Comparison of ENCODE assay signal across 15 mouse cellular contexts in genomic region chr16:89890515-89891189, GRCm38 (mm10).
DNase-seq lines count a peak whose midpoint lies in the region; ATAC-seq and TF ChIP-seq lines count a peak whose summit lies in the region.
"Had no signal": no experiment of that assay in that cellular context is flagged by ENCODE, and none has a peak within 500 bp of the region (broad histone marks: within the 10 kb centered on the region; RNA-seq: fewer than 3 reads in every experiment).

No protein-coding gene starts in this region.

- peaks cover 9% of the 10 kb centered on the region; the same call in 1 of the 2 replicates for H3K4me1 ChIP-seq in heart, embryonic 11.5 days (ENCODE audit: control insufficient read depth, insufficient read depth, low read length)
- 0 out of 2 replicates have a peak, but pooled peaks cover 7% of the 10 kb centered on the region for H3K4me1 ChIP-seq in lung, embryonic 14.5 days (ENCODE audit: insufficient read depth)
- H3K4me1 ChIP-seq in embryonic facial prominence, embryonic 10.5 days, result peaks cover 28% of the 10 kb centered on the region
- 0 out of 2 replicates have a peak, but pooled peaks cover 4% of the 10 kb centered on the region for H3K4me1 ChIP-seq in kidney, embryonic 14.5 days (ENCODE audit: control insufficient read depth, insufficient read depth, low read length)

- no peak overlapping the region for H3K4me2 ChIP-seq in heart, embryonic 11.5 days
- H3K4me2 ChIP-seq in lung, embryonic 14.5 days, result no peak overlapping the region
- H3K4me2 ChIP-seq in kidney, embryonic 14.5 days (replicated peaks; ENCODE audit: low read depth, low read length), result no peak overlapping the region

- no peak for DNase-seq in heart, adult 9 months (ENCODE audit: low spot score in 2 of 2)
- no peak for DNase-seq in lung, embryonic 14.5 days
- no peak for DNase-seq in lung, postnatal 10 days
- DNase-seq in embryonic facial prominence, embryonic 10.5 days (ENCODE audit: low spot score), result no peak
- DNase-seq: gastrocnemius, postnatal 36 days; kidney, postnatal 10 days; right cerebral cortex, postnatal 4 days; thymus, postnatal 14 days had no signal

- no peak for TF ChIP-seq CTCF in lung, embryonic 14.5 days (IDR thresholded peaks at IDR 0.05; ENCODE audit: low read depth)

- no peaks in the 10 kb centered on the region for H3K27me3 ChIP-seq in heart, embryonic 11.5 days (ENCODE audit: control insufficient read depth, insufficient read depth, low read length)
- H3K27me3 ChIP-seq in lung, embryonic 14.5 days (ENCODE audit: insufficient read depth, low read length), result no peaks in the 10 kb centered on the region
- H3K27me3 ChIP-seq in embryonic facial prominence, embryonic 10.5 days (replicated peaks; ENCODE audit: low read depth, poor library complexity, severe bottlenecking), result no peaks in the 10 kb centered on the region
- H3K27me3 ChIP-seq in kidney, embryonic 14.5 days (ENCODE audit: control insufficient read depth, insufficient read depth, low read length), result no peaks in the 10 kb centered on the region

- H3K36me3 ChIP-seq in heart, embryonic 11.5 days (ENCODE audit: control insufficient read depth, insufficient read depth, low read length), result no peaks in the 10 kb centered on the region
- no peaks in the 10 kb centered on the region for H3K36me3 ChIP-seq in lung, embryonic 14.5 days (ENCODE audit: insufficient read depth)
- H3K36me3 ChIP-seq in embryonic facial prominence, embryonic 10.5 days (replicated peaks), result peaks cover 28% of the 10 kb centered on the region
- no peaks in the 10 kb centered on the region for H3K36me3 ChIP-seq in kidney, embryonic 14.5 days (ENCODE audit: control insufficient read depth, insufficient read depth, low read length)

- H3K27ac ChIP-seq in heart, embryonic 11.5 days (ENCODE audit: low read depth, low read length), result no peak overlapping the region
- no peak overlapping the region for H3K27ac ChIP-seq in lung, embryonic 14.5 days (ENCODE audit: low read depth)
- 0 out of 2 replicates have a peak overlapping the region, but pooled peaks have one; percentile 19 for H3K27ac ChIP-seq in embryonic facial prominence, embryonic 10.5 days (replicated peaks)
- H3K27ac ChIP-seq in kidney, embryonic 14.5 days (ENCODE audit: low read depth, low read length), result no peak overlapping the region
- H3K27ac ChIP-seq: macrophage had no signal

- no peak overlapping the region for H3K4me3 ChIP-seq in heart, embryonic 11.5 days (ENCODE audit: low read depth, low read length)
- H3K4me3 ChIP-seq in lung, embryonic 14.5 days (ENCODE audit: low read depth, low read length), result no peak overlapping the region
- H3K4me3 ChIP-seq in embryonic facial prominence, embryonic 10.5 days, result no peak overlapping the region
- H3K4me3 ChIP-seq in kidney, embryonic 14.5 days (ENCODE audit: low read length), result no peak overlapping the region
- H3K4me3 ChIP-seq: myocyte had no signal

- 0 out of 2 replicates have a peak, but pooled peaks cover 2% of the 10 kb centered on the region for H3K9me3 ChIP-seq in heart, embryonic 11.5 days (replicated peaks; ENCODE audit: control insufficient read depth, low read length)
- H3K9me3 ChIP-seq in lung, embryonic 14.5 days (ENCODE audit: low read depth, low read length), result no peaks in the 10 kb centered on the region
- H3K9me3 ChIP-seq in embryonic facial prominence, embryonic 10.5 days, result peaks cover 10% of the 10 kb centered on the region; the same call in 1 of the 2 replicates
- H3K9me3 ChIP-seq in kidney, embryonic 14.5 days (ENCODE audit: control insufficient read depth, low read length), result peaks cover 4% of the 10 kb centered on the region; the same call in 1 of the 2 replicates

- peak; percentile 24 for ATAC-seq in heart, embryonic 11.5 days (replicated peaks; ENCODE audit: insufficient number of reproducible peaks, low FRiP score, low TSS enrichment)
- ATAC-seq in lung, embryonic 14.5 days (ENCODE audit: insufficient read depth), result peak; percentile 18; the same call in 1 of the 2 replicates
- ATAC-seq in hematopoietic stem cell, adult 5-6 weeks (replicated peaks in 1 of 2; ENCODE audit: insufficient read depth in 1 of 2, low FRiP score in 2 of 2, low TSS enrichment in 1 of 2, low read depth in 1 of 2, poor library complexity in 2 of 2, severe bottlenecking in 2 of 2), result 0 out of 4 replicates have a peak, but pooled peaks have one; percentile 4 to 5
- no peak for ATAC-seq in kidney, embryonic 14.5 days (ENCODE audit: low FRiP score, low TSS enrichment)
- ATAC-seq: CD4-positive, CD25-positive, alpha-beta regulatory T cell, adult 4 months; intestine, embryonic 16.5 days had no signal

- H3K9ac ChIP-seq in heart, embryonic 11.5 days (ENCODE audit: low read depth, low read length), result no peak overlapping the region
- no peak overlapping the region for H3K9ac ChIP-seq in lung, embryonic 14.5 days
- no peak overlapping the region for H3K9ac ChIP-seq in kidney, embryonic 14.5 days (ENCODE audit: low read depth, low read length)

- WGBS in heart, embryonic 11.5 days (ENCODE audit: insufficient replicate concordance), result 62% methylated on average over 17 of the region's 17 CpGs
- WGBS in lung, embryonic 14.5 days, result 63% methylated on average over 17 of the region's 17 CpGs
- WGBS in embryonic facial prominence, embryonic 10.5 days, result 79% methylated on average over 17 of the region's 17 CpGs
- 78% methylated on average over 17 of the region's 17 CpGs for WGBS in kidney, embryonic 14.5 days
